Mouse (Mus musculus): ENCODE results near the gene Phf12. TPM values are rescaled to one million over a fixed set of nuclear protein-coding genes. Genes with fewer than 3 reads are reported as not detected.

Gene Phf12
- polyA plus RNA-seq (2012; rRNA removed) = 16.6 and 20.0 TPM in 2 replicates

GRCm38 (mm10) chr11:77982441-77982905 is at the start of gene Phf12:
TSS of gene Phf12 (plus strand) at chr11:77982754.

GRCm38 (mm10) chr11:78031947-78032808 is 49.6 kb downstream of the Phf12 start, which contains the start of gene Dhrs13:
TSS of gene Dhrs13 (plus strand) at chr11:78032280.

GRCm38 (mm10) chr11:78037831-78038752 is 55.5 kb downstream of the Phf12 start, which contains the start of gene Flot2:
TSS of gene Flot2 (plus strand) at chr11:78037931.

Other genes starting within 250 kb of the Phf12 start
- gene Myo18a, start 219.5 kb upstream of the Phf12 start, polyA plus RNA-seq (2012; rRNA removed) = 11.7 and 14.6 TPM in 2 replicates
- gene Gm10277, start 195.0 kb upstream of the Phf12 start, polyA plus RNA-seq (2012; rRNA removed) = not detected in 2 replicates
- gene Pipox, start 88.7 kb upstream of the Phf12 start, polyA plus RNA-seq (2012; rRNA removed) = 12.8 and 16.4 TPM in 2 replicates
- 0.05 TPM in 1 of 2 replicates, not detected in the other for gene Sez6, start 52.0 kb upstream of the Phf12 start, polyA plus RNA-seq (2012; rRNA removed)
- 8.1 and 9.3 TPM in 2 replicates for gene Dhrs13, start 49.5 kb downstream of the Phf12 start, polyA plus RNA-seq (2012; rRNA removed)
- gene Flot2, start 55.2 kb downstream of the Phf12 start, polyA plus RNA-seq (2012; rRNA removed) = 15.5 and 16.9 TPM in 2 replicates
- 8.0 and 10.2 TPM in 2 replicates for gene Eral1, start 97.6 kb downstream of the Phf12 start, polyA plus RNA-seq (2012; rRNA removed)
- 2.3 and 2.6 TPM in 2 replicates for gene Fam222b, start 111.9 kb downstream of the Phf12 start, polyA plus RNA-seq (2012; rRNA removed)
- gene Traf4, start 182.8 kb downstream of the Phf12 start, polyA plus RNA-seq (2012; rRNA removed) = 29.3 and 33.9 TPM in 2 replicates
- 9.5 and 11.0 TPM in 2 replicates for gene Nek8, start 193.9 kb downstream of the Phf12 start, polyA plus RNA-seq (2012; rRNA removed)
- gene Tlcd1, start 194.0 kb downstream of the Phf12 start, polyA plus RNA-seq (2012; rRNA removed) = 65.0 and 65.7 TPM in 2 replicates
- gene Rpl23a, start 200.8 kb downstream of the Phf12 start, polyA plus RNA-seq (2012; rRNA removed) = 1,425 and 1,557 TPM in 2 replicates
- gene Rab34, start 205.7 kb downstream of the Phf12 start, polyA plus RNA-seq (2012; rRNA removed) = 6.6 and 6.7 TPM in 2 replicates
- 0.07 and 0.25 TPM in 2 replicates for gene Proca1, start 210.6 kb downstream of the Phf12 start, polyA plus RNA-seq (2012; rRNA removed)

All from liver, embryonic 14 days (tissue).